Mouse (Mus musculus) G1E (cell line): ENCODE results near the gene Mto1.

Experiments used
- CTCF ChIP-seq: IDR thresholded peaks from 2 replicates; pipeline ENCODE4 v1.5.1; 2012; ENCODE audit warnings: low read depth, low read length, inconsistent platforms, mixed read lengths
- GATA1 ChIP-seq: IDR thresholded peaks from 2 replicates; pipeline ENCODE4 v1.6.1; 2012; ENCODE audit warnings: borderline replicate concordance, low read length, inconsistent platforms, mixed read lengths

DNA sequence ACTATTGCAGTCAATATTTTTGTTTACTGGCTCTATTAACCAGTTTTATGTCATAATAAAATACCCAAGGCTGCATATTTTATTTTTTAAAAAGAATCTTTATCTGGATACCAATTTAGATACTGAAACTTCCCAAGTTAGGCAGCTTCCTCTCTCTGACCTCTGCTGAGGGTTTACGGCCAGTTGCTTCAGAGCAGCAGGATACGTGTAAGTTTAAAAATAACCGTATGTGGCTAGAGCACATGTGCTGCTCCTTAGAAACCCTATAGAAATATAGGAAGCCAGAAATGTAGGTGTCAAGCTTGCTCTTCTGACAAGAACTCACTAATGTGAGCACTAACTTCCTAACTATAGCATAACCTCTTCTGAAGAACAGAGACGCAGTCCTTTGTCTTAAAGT lies 15.3 kb downstream of the Mto1 start:
- TF ChIP-seq CTCF (no peak), GATA1 (no peak)
